Mouse (Mus musculus): ENCODE results near the gene Lrit2.

GRCm38 (mm10) chr14:37066636-37067035 is 1.1 kb upstream of the Lrit2 start:
- TF ChIP-seq CTCF (IDR thresholded peaks at IDR 0.05; ENCODE audit: control insufficient read depth, insufficient read depth, insufficient replicate concordance, low read depth, low read length) (no peak), POLR2A (IDR thresholded peaks at IDR 0.05; ENCODE audit: control insufficient read depth, low read depth, low read length) (no peak)

All from testis, adult 2 months (tissue).